Mouse (Mus musculus): ENCODE data around the gene Trim66. TPM values are rescaled to one million over a fixed set of nuclear protein-coding genes. Genes with fewer than 3 reads are reported as not detected.

Gene Trim66
- polyA plus RNA-seq, 1 experiment, result 13.7 TPM

GRCm38 (mm10) chr7:109470700-109471099 is 37.2 kb downstream of the Trim66 start:
- TF ChIP-seq POLR2A (IDR thresholded peaks at IDR 0.05; ENCODE audit: extremely low read depth, insufficient read depth, low read length), result no peak
- no peak for TF ChIP-seq CTCF (IDR thresholded peaks at IDR 0.05; ENCODE audit: extremely low read depth, insufficient read depth, low read length)
- Histone ChIP-seq H3K27ac (ENCODE audit: insufficient read depth, low read length) (no peak overlapping the region), H3K4me3 (ENCODE audit: insufficient read depth, low read length) (no peak overlapping the region), H3K4me1 (ENCODE audit: control insufficient read depth, insufficient read depth, low read length) (no peaks in the 10 kb centered on the region)

GRCm38 (mm10) chr7:109468262-109468701 is 39.7 kb downstream of the Trim66 start:
- Histone ChIP-seq H3K4me3 (ENCODE audit: insufficient read depth, low read length) (no peak overlapping the region), H3K27ac (ENCODE audit: insufficient read depth, low read length) (peak overlapping the region; percentile 65; the same call in 1 of the 2 replicates), H3K4me1 (ENCODE audit: control insufficient read depth, insufficient read depth, low read length) (no peaks in the 10 kb centered on the region)
- TF ChIP-seq CTCF (IDR thresholded peaks at IDR 0.05; ENCODE audit: extremely low read depth, insufficient read depth, low read length) (no peak), POLR2A (IDR thresholded peaks at IDR 0.05; ENCODE audit: extremely low read depth, insufficient read depth, low read length) (no peak)

- H3K4me1 ChIP-seq (ENCODE audit: control insufficient read depth, insufficient read depth, low read length), result no peaks in the 10 kb centered on the region
- H3K27ac ChIP-seq (ENCODE audit: insufficient read depth, low read length), result no peak overlapping the region
- no peak for TF ChIP-seq CTCF (IDR thresholded peaks at IDR 0.05; ENCODE audit: extremely low read depth, insufficient read depth, low read length)
- no peak for TF ChIP-seq POLR2A (IDR thresholded peaks at IDR 0.05; ENCODE audit: extremely low read depth, insufficient read depth, low read length)
- H3K4me3 ChIP-seq (ENCODE audit: insufficient read depth, low read length), result no peak overlapping the region
These were observed 40.3 kb downstream of the Trim66 start for GRCm38 (mm10) chr7:109467591-109467990.

- no peak overlapping the region for H3K4me3 ChIP-seq (ENCODE audit: insufficient read depth, low read length)
- TF ChIP-seq POLR2A (IDR thresholded peaks at IDR 0.05; ENCODE audit: extremely low read depth, insufficient read depth, low read length), result no peak
- TF ChIP-seq CTCF (IDR thresholded peaks at IDR 0.05; ENCODE audit: extremely low read depth, insufficient read depth, low read length), result no peak
- H3K4me1 ChIP-seq (ENCODE audit: control insufficient read depth, insufficient read depth, low read length), result no peaks in the 10 kb centered on the region
- no peak overlapping the region for H3K27ac ChIP-seq (ENCODE audit: insufficient read depth, low read length)
These were observed 47.2 kb downstream of the Trim66 start for GRCm38 (mm10) chr7:109460698-109461097.

- Histone ChIP-seq H3K4me1 (ENCODE audit: control insufficient read depth, insufficient read depth, low read length) (no peaks in the 10 kb centered on the region), H3K27ac (ENCODE audit: insufficient read depth, low read length) (no peak overlapping the region), H3K4me3 (ENCODE audit: insufficient read depth, low read length) (no peak overlapping the region)
- TF ChIP-seq CTCF (IDR thresholded peaks at IDR 0.05; ENCODE audit: extremely low read depth, insufficient read depth, low read length), result no peak
- no peak for TF ChIP-seq POLR2A (IDR thresholded peaks at IDR 0.05; ENCODE audit: extremely low read depth, insufficient read depth, low read length)
These were observed 51.4 kb downstream of the Trim66 start for GRCm38 (mm10) chr7:109456563-109456962.

GRCm38 (mm10) chr7:109455748-109456147 is 52.2 kb downstream of the Trim66 start:
- no peak for TF ChIP-seq CTCF (IDR thresholded peaks at IDR 0.05; ENCODE audit: extremely low read depth, insufficient read depth, low read length)
- TF ChIP-seq POLR2A (IDR thresholded peaks at IDR 0.05; ENCODE audit: extremely low read depth, insufficient read depth, low read length), result no peak
- Histone ChIP-seq H3K4me3 (ENCODE audit: insufficient read depth, low read length) (no peak overlapping the region), H3K27ac (ENCODE audit: insufficient read depth, low read length) (no peak overlapping the region), H3K4me1 (ENCODE audit: control insufficient read depth, insufficient read depth, low read length) (no peaks in the 10 kb centered on the region)

GRCm38 (mm10) chr7:109454856-109455255 is 53.1 kb downstream of the Trim66 start:
- Histone ChIP-seq H3K4me3 (ENCODE audit: insufficient read depth, low read length) (no peak overlapping the region), H3K27ac (ENCODE audit: insufficient read depth, low read length) (no peak overlapping the region), H3K4me1 (ENCODE audit: control insufficient read depth, insufficient read depth, low read length) (no peaks in the 10 kb centered on the region)
- no peak for TF ChIP-seq CTCF (IDR thresholded peaks at IDR 0.05; ENCODE audit: extremely low read depth, insufficient read depth, low read length)
- TF ChIP-seq POLR2A (IDR thresholded peaks at IDR 0.05; ENCODE audit: extremely low read depth, insufficient read depth, low read length), result no peak

- no peak overlapping the region for H3K4me3 ChIP-seq (ENCODE audit: insufficient read depth, low read length)
- no peak overlapping the region for H3K27ac ChIP-seq (ENCODE audit: insufficient read depth, low read length)
- H3K4me1 ChIP-seq (ENCODE audit: control insufficient read depth, insufficient read depth, low read length), result no peaks in the 10 kb centered on the region
- no peak for TF ChIP-seq CTCF (IDR thresholded peaks at IDR 0.05; ENCODE audit: extremely low read depth, insufficient read depth, low read length)
- TF ChIP-seq POLR2A (IDR thresholded peaks at IDR 0.05; ENCODE audit: extremely low read depth, insufficient read depth, low read length), result no peak
These were observed 59.9 kb downstream of the Trim66 start for GRCm38 (mm10) chr7:109448060-109448459.

GRCm38 (mm10) chr7:109445012-109445411 is 62.9 kb downstream of the Trim66 start:
- Histone ChIP-seq H3K4me1 (ENCODE audit: control insufficient read depth, insufficient read depth, low read length) (no peaks in the 10 kb centered on the region), H3K27ac (ENCODE audit: insufficient read depth, low read length) (no peak overlapping the region), H3K4me3 (ENCODE audit: insufficient read depth, low read length) (no peak overlapping the region)
- TF ChIP-seq POLR2A (IDR thresholded peaks at IDR 0.05; ENCODE audit: extremely low read depth, insufficient read depth, low read length) (no peak), CTCF (IDR thresholded peaks at IDR 0.05; ENCODE audit: extremely low read depth, insufficient read depth, low read length) (peak; percentile 82)

- Histone ChIP-seq H3K4me3 (ENCODE audit: insufficient read depth, low read length) (no peak overlapping the region), H3K27ac (ENCODE audit: insufficient read depth, low read length) (no peak overlapping the region), H3K4me1 (ENCODE audit: control insufficient read depth, insufficient read depth, low read length) (no peaks in the 10 kb centered on the region)
- TF ChIP-seq CTCF (IDR thresholded peaks at IDR 0.05; ENCODE audit: extremely low read depth, insufficient read depth, low read length) (no peak), POLR2A (IDR thresholded peaks at IDR 0.05; ENCODE audit: extremely low read depth, insufficient read depth, low read length) (no peak)
These were observed 65.2 kb downstream of the Trim66 start for GRCm38 (mm10) chr7:109442739-109443138.
